Mouse (Mus musculus) urinary bladder, postnatal 36 days (tissue): ENCODE data around the gene Gpc2.
A peak's percentile ranks its signal among the peaks of the same experiment; 100 is the strongest.

Source experiments
- DNase-seq, 2 experiments: peaks; one replicate each; pipeline ENCODE4 v3.0.0; 2022; ENCODE audit warnings: low spot score in 2 of 2, mixed read lengths in 1 of 2

Gene Gpc2

DNA sequence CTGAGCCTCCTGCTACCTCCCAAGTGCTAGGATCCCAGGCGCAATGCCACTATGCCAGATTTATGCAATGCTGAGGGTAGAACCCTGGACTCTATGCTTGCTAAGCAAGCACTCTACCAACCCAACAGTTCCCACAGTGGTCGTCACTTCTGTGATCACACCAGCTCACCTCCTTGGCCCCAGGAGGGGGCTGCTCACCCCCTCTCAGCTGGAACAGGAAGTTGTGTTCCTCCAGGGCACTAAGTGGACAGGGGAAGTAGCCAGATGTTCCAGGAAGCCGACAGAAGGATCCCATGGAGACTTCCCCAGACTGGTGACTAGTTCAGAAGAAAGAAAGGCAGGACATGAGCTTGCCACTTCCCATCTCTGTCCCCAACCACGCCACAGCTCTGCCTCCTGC, 17.8 kb downstream of the Gpc2 start:
- no peak for DNase-seq

DNA sequence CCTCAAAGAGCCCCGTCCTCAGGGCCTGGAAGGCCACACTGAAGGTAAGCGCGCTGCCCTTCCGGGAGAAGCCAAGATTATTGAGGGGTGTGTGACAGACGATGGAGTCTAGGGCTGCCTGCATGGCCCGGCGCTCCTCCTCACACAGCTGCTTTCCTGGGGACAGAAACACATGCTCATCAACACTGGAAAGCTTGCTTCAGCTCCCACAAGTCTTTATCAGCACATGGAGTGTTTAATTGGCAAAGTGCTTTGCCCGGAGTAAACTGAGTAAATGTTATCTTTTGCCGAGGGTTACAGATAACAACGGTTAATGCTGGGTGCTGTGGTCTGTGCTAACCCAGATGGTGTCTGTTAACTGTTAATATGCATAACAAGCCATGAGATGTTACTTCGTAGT, 19.0 kb downstream of the Gpc2 start:
- no peak for DNase-seq

DNA sequence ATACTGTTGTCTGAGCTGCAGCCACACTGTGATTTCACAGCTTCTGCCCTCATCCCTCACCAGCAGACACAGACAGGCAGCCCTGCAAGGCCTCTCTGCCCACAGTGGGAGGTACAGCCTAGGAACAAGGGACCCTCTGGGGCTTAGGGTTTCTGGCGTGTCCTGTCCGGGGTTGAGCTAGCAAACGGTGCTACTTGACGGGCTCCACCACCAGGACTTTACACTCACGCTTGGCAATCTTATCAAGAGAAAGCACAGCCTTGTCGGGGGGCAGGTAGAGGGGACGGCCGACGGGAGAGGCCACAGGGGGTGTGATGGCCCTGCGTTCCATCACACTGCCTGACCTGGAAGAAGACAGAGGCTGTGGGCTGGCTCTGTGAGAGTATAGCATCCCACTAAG, 19.8 kb downstream of the Gpc2 start:
- DNase-seq, result no peak

DNA sequence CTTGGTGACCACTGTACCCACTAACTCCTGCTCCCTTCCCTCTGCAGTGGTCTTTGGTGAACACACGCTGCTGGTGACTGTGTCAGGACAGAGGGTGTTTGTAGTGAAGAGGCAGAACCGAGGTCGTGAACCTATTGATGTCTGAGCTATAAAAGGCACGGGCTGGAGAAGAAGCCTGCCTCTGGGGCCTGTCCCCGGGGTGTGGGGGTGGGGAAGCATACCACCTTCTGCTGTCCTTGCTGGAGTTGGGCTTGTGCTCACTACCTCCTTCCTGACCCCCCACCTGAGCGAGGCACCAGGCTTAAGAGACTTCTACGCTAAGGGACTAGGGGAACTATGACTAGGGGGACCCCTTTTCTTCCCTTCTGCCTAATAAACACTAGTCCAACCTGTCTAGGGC, 20.8 kb downstream of the Gpc2 start:
- no peak for DNase-seq

DNA sequence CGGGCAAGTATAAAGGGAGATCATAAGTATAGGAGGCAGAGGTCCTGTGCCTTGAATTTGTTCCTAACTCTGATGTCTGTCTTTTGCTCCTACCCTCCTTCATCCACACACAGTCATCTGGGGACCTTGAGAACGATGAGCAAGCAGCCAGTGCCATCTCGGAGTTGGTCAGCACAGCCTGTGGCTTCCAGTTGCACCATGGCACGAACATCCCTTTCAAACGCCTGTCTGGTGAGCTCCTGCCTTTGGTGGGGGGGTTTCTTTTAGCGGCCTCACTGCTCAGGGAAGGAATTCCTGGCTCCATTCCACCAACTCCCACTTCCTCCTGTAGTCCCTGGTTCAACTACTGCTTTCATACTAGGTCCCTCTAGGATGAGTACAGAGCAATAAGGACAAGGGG, 21.3 kb downstream of the Gpc2 start:
- no peak for DNase-seq

DNA sequence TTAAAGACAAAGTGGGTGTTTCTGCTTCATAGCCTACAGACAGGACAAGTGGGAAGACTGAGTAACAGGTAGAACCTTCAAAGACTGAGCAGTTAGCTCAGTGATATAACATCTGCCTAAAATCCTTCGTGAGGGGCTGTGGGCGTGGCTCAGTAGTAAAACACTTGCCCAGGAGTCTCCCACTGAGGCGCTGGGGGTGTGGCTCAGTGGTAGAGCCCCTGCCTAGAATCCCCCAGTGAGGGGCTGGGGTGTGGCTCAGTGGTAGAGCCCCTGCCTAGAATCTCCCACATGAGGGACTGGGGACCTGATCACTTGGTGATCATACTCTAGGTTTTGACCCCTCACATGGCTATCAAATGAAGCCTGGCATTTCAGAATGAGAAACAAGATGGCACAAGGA, 21.7 kb downstream of the Gpc2 start:
- no peak for DNase-seq

DNA sequence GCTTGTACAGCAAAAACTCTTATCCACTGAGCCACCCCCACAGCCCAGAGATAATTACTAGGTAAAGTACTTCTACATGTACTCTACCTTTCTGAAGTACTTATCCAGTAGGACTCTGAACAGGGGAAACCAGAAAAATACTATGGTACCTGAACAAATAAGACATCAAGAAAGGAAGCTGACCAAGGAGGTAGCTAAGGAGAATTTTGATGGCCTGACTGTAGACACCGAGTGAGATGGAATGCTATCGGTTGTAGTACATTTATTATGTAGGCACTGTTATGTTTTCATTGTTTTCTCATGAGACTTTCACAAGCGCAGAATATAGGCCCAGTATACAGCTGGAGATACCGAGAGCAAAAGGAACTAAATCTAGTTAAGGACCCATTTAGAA, 22.2 kb downstream of the Gpc2 start:
- no peak for DNase-seq

DNA sequence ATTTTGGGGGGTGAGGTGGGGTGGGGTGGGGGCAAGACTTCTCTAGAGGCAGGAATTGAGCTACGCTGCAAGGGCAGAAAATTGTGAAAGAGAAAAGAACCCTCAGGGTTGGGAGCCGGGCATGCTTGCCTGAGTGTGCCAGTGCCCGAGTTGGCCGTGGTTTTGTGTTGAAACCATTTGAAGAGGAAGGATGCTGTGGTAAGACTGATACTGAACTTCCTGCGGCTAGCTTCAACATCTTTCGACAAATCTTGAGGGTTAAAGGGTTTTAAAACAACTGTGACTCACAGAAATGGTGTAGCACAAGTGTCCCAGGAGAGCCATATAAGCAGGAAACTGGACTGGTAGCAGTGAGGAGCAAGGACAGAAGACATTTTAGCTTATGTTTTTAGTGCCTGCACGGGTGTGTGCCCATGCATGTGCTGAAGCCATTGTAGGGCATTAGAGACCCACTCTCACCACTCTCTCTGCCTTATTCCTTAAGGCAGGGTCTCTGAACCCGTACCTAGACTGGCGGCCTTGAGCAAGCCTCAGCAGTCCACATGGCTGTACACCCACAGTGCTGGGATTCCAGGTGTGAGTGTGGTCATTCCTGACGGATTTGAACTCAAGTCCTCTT, 22.7 kb downstream of the Gpc2 start:
- no peak for DNase-seq

DNA sequence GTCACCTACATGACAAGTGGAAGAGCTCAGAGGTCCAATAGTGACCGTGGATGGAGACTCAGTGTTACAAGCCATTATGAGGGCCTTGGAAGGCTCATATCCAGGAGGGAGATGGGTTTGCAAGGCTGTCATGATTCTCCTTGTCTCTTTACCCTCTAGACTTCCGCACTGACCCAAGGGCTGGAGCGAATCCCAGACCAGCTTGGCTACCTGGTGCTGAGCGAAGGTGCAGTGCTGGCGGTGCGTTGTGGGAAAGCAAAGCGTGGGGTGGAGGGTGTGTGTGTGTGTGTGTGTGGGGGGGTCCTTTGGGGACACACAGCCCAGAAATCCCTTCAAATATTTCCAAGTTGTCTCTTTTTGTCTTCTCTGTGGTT, 23.7 kb downstream of the Gpc2 start:
- no peak for DNase-seq

DNA sequence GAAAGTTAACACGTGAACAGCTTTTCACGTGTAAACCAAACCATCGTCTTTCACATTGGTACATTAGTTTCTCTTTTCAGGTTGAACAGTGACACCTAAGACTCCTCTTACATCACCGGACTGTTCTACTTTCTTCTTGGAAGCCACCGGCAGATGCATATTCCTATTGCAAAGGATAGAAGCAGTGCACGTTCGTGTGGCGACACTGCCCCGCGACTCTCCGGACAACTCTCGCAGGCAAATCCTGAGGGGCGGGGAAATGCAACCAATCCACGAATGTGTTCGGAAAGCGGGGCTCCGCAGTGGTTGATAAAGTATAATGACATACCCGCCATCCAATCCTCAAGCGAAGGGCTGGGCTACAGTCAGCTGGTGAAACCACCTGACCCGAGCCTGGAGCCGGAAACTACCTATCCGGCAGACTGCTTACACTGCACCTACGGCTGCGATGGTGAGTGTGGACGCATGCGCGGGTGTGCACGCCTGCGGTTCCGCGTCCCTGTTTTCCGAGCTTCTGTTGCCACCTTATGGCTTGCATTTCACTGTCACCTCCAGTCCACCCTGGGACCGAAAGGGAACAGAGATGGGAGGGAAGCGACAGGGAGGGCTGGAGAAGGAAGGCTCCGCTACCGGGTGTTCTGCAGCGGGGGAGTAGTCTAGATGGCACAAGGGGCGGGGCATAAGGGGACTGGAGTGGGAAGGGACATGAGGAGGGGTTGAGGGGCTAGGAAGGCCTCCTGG, 24.3 kb downstream of the Gpc2 start, which contains the start of gene Lamtor4:
Lamtor4 (plus strand) TSS at position 130 of the 741 bp plus-strand sequence.
- peak; percentile 87 to 93 for DNase-seq

DNA sequence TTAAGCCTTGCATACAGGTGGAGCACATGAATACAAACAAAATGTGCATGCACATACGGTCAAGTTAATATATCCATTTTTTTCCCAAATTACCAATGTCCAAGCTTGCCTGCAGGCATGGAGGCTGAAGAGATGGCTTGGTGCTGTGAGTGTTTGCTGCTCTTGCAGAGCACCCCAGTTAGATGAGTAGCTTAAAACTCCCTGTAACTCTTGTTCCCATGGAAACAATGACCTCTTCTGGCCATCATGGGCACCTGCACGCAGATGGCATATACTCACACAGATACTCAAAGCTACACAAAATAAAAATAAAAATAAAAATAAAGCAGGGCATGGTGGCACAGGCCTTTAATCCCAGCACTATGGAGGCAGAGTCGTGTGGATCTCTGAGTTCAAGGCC, 26.7 kb downstream of the Gpc2 start:
- no peak for DNase-seq

DNA sequence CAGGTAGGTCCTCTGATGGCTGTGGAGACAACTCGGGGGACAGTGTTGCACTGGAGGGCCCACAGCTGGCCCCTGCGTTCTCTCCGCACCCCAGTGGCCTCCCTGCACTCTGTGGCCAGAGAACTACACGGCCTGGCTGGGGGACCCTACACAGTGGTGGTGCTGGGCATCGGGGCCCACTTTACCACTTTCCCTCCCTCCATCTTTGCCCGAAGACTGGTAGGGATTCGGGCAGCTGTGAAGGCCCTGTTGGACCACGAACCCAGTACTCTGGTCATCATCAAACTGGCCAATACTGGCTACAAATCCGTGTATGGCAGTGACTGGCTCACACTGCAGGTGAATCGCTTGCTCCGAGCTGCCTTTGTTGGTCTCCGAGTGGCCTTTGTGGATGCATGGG, 28.7 kb downstream of the Gpc2 start:
- no peak for DNase-seq

DNA sequence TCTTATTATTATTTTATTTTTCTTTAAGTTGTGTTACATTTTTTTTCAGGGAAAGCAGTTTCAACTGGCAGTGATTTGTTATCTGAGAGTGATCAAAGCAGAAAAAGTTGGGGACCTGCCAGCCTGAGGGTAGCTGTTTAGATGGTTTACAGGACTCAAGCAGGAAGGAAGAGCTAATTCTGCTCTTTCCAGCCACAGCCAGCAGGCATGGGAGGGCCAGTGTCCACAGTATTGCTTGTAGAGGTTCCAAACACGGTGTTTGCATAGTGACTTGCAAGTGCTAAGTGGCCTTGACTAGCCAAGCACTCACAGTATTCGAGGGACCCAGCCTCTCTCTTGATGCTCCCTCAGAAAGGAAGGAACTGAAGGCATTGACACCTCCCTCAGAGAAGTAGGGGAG, 38.3 kb downstream of the Gpc2 start:
- DNase-seq, result no peak

DNA sequence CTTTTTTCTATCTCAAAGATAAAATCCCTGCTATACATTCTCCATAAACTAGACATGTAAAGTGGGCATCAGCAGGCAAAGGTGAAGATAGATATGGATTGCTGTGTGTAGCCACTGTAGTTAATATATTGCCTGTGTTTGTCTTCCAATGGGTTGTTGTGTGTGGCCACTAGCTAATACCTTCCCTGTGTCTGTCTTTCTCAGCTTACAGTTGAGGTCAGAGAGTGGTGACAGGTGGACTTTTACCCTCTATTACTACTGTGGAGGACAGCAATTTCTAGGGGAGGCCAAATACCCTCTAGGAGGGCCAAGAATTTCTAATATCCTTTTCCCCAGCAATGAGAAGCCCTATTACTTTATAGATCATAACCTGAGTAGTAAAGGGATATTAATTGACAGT, 45.6 kb downstream of the Gpc2 start:
- no peak for DNase-seq

DNA sequence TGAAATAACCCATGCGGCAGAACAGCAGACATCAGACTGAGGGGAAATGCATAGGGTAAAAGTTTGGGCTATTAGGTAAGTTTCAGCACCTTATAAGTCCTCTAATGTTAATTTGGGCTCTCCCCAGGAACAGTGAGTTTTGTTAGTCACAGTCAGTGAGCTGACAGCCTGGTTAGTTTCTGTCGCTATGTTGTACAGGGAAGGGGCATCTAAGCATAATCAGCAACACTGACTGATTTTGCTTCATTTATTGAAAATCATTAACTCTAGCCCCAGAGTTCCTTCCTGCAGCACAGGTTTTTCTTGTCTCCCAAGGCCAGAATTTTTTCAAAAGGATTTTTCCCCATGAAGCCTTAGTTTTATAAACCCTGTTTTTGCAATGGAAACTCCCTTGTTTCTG, 46.0 kb downstream of the Gpc2 start:
- DNase-seq, result no peak

DNA sequence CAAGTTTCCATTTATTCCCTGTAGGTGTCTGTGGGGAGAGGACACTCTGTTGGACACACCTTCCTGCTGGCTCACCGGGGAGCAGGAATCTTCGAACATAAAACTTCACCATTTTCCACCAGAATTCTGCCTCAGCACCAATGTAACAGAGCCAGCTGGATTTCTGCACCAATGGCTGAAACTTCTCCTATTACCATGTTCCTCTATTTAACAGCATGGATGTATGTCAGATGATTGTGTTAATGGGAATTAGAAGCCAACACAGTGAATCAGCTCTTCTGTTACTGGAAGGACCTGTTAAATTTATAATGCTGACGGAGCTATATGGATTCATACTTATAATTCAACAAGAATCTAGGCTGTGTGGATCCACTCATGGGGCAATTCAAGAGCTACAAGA, 50.3 kb downstream of the Gpc2 start:
- DNase-seq, result no peak

DNA sequence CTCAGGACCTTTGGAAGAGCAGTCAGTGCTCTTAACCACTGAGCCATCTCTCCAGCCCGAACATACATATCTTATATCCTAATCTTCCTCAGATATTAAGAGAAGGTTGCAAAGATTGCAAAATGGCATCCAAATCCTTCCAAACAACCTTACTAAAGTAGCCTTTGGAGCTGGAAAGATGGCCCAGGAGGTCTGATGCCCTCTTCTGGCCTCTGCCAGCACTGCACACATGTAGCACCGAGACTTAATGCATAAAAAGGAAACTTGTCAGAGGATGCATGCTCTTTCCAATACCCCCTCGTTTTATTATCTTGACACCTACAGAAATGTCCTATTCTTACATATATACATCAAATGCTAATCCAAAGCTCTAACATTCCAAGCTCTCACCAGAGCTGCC, 51.8 kb downstream of the Gpc2 start:
- no peak for DNase-seq

DNA sequence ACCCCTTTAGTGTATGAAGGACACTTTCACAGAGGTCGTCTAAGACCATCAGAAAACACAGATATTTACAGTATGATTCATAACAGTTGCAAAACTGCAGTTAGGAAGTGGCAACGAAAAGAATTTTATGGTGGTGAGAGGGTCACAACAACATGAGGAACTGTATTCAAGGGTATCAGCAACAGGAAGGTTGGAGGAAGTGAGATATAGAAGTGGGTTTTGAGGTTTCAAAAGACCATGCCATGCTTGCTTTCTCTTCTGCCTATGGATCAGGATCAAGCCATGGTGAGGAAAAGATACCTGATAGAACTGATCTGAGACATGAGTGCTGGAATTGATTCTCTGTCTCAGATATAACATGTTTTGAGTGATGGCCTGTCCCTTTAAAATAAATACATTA, 52.4 kb downstream of the Gpc2 start:
- DNase-seq, result no peak

DNA sequence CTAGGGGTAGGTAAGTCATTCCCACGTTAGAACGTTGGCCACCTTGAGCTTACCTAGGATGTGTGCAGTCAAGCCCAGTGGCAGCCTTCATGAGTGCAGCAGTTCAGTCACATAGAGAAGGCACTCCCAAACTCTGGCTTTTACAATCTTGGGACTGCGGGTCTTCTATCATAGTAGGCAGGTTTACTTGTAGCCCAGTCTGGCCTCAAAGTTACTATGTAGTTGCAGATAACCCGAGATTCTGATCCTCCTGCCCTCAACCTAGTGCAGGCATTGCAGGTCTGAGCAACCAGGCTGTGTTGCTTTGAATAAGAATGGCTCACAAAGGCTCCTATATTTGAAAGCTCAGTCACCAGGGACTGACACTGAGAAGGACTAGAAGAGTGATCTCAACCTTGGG, 53.3 kb downstream of the Gpc2 start:
- no peak for DNase-seq

DNA sequence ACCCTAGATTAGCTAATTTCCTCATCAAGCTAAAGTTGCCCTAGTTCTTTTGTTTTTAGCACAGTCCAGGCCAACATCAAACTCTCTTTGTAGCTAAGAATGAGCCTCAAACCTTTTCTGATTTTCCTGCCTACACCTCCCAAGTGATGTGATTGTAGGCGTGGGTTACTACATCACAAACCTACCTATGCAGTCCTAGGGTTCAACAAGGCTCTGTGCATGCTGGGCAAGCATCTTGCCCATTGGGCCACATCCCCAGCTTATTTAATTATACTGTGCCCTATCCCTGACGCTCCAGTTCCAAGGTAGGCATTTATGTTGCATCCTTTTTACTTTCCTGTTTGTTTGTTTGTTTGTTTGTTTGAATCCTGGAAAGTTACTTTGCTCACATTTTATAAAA, 54.1 kb downstream of the Gpc2 start, which contains the start of gene Nxpe5:
Nxpe5 (plus strand) TSS at position 199 of the 400 bp plus-strand sequence.
- no peak for DNase-seq
